Mouse (Mus musculus): ENCODE measurements around the gene Jam2. TPM values are rescaled to one million over a fixed set of nuclear protein-coding genes. Genes with fewer than 3 reads are reported as not detected.

The Jam2 gene
- polyA plus RNA-seq, 1 experiment = 4.1 TPM

GRCm38 (mm10) chr16:84795337-84795736, 21.4 kb downstream of the Jam2 start:
- no peak for TF ChIP-seq POLR2A (IDR thresholded peaks at IDR 0.05; ENCODE audit: control insufficient read depth, extremely low read depth, insufficient read depth, low read length, poor library complexity)
- no peak for TF ChIP-seq CTCF (IDR thresholded peaks at IDR 0.05; ENCODE audit: borderline replicate concordance, control insufficient read depth, extremely low read depth, insufficient read depth, low read length, poor library complexity)
- Histone ChIP-seq H3K4me3 (ENCODE audit: control insufficient read depth, insufficient read depth, low read length) (no peak overlapping the region), H3K27me3 (ENCODE audit: control insufficient read depth, insufficient read depth, low read length) (no peaks in the 10 kb centered on the region), H3K4me1 (replicated peaks; ENCODE audit: control insufficient read depth, insufficient read depth, low read length) (no peaks in the 10 kb centered on the region), H3K27ac (ENCODE audit: control insufficient read depth, insufficient read depth, low read length) (no peak overlapping the region), H3K36me3 (ENCODE audit: control insufficient read depth, insufficient read depth, low read length) (no peaks in the 10 kb centered on the region)
- DNase-seq = no peak
- 66% methylated on average over 3 of the region's 3 CpGs for WGBS

GRCm38 (mm10) chr16:84796678-84797077, 22.8 kb downstream of the Jam2 start:
- Histone ChIP-seq H3K27me3 (ENCODE audit: control insufficient read depth, insufficient read depth, low read length) (no peaks in the 10 kb centered on the region), H3K4me3 (ENCODE audit: control insufficient read depth, insufficient read depth, low read length) (no peak overlapping the region), H3K27ac (ENCODE audit: control insufficient read depth, insufficient read depth, low read length) (no peak overlapping the region), H3K36me3 (ENCODE audit: control insufficient read depth, insufficient read depth, low read length) (no peaks in the 10 kb centered on the region), H3K4me1 (replicated peaks; ENCODE audit: control insufficient read depth, insufficient read depth, low read length) (no peaks in the 10 kb centered on the region)
- 88% methylated on average over 9 of the region's 9 CpGs for WGBS
- TF ChIP-seq CTCF (IDR thresholded peaks at IDR 0.05; ENCODE audit: borderline replicate concordance, control insufficient read depth, extremely low read depth, insufficient read depth, low read length, poor library complexity) = no peak
- TF ChIP-seq POLR2A (IDR thresholded peaks at IDR 0.05; ENCODE audit: control insufficient read depth, extremely low read depth, insufficient read depth, low read length, poor library complexity) = no peak
- DNase-seq = no peak

- no peak overlapping the region for H3K27ac ChIP-seq (ENCODE audit: control insufficient read depth, insufficient read depth, low read length)
- TF ChIP-seq POLR2A (IDR thresholded peaks at IDR 0.05; ENCODE audit: control insufficient read depth, extremely low read depth, insufficient read depth, low read length, poor library complexity) (no peak), CTCF (IDR thresholded peaks at IDR 0.05; ENCODE audit: borderline replicate concordance, control insufficient read depth, extremely low read depth, insufficient read depth, low read length, poor library complexity) (no peak)
- 7% methylated on average over 2 of the region's 2 CpGs for WGBS
Observed at GRCm38 (mm10) chr16:84800038-84800437, 26.1 kb downstream of the Jam2 start.

GRCm38 (mm10) chr16:84802217-84802616, 28.3 kb downstream of the Jam2 start:
- H3K27me3 ChIP-seq (ENCODE audit: control insufficient read depth, insufficient read depth, low read length) = no peaks in the 10 kb centered on the region
- TF ChIP-seq CTCF (IDR thresholded peaks at IDR 0.05; ENCODE audit: borderline replicate concordance, control insufficient read depth, extremely low read depth, insufficient read depth, low read length, poor library complexity) (no peak), POLR2A (IDR thresholded peaks at IDR 0.05; ENCODE audit: control insufficient read depth, extremely low read depth, insufficient read depth, low read length, poor library complexity) (no peak)
- 25% methylated on average over 6 of the region's 6 CpGs for WGBS
- no peaks in the 10 kb centered on the region for H3K36me3 ChIP-seq (ENCODE audit: control insufficient read depth, insufficient read depth, low read length)
- H3K4me3 ChIP-seq (ENCODE audit: control insufficient read depth, insufficient read depth, low read length) = no peak overlapping the region
- DNase-seq = no peak
- H3K4me1 ChIP-seq (replicated peaks; ENCODE audit: control insufficient read depth, insufficient read depth, low read length) = no peaks in the 10 kb centered on the region
- H3K27ac ChIP-seq (ENCODE audit: control insufficient read depth, insufficient read depth, low read length) = no peak overlapping the region

More at GRCm38 (mm10) chr16:84800038-84800437, 26.1 kb downstream of the Jam2 start:
- no peak for DNase-seq
- H3K4me1 ChIP-seq (replicated peaks; ENCODE audit: control insufficient read depth, insufficient read depth, low read length) = no peaks in the 10 kb centered on the region
- no peak overlapping the region for H3K4me3 ChIP-seq (ENCODE audit: control insufficient read depth, insufficient read depth, low read length)
- no peaks in the 10 kb centered on the region for H3K36me3 ChIP-seq (ENCODE audit: control insufficient read depth, insufficient read depth, low read length)
- no peaks in the 10 kb centered on the region for H3K27me3 ChIP-seq (ENCODE audit: control insufficient read depth, insufficient read depth, low read length)

- TF ChIP-seq CTCF (IDR thresholded peaks at IDR 0.05; ENCODE audit: borderline replicate concordance, control insufficient read depth, extremely low read depth, insufficient read depth, low read length, poor library complexity) (no peak), POLR2A (IDR thresholded peaks at IDR 0.05; ENCODE audit: control insufficient read depth, extremely low read depth, insufficient read depth, low read length, poor library complexity) (no peak)
- no peak for DNase-seq
- WGBS = 54% methylated on average over 5 of the region's 5 CpGs
- Histone ChIP-seq H3K4me3 (ENCODE audit: control insufficient read depth, insufficient read depth, low read length) (no peak overlapping the region), H3K36me3 (ENCODE audit: control insufficient read depth, insufficient read depth, low read length) (no peaks in the 10 kb centered on the region), H3K27ac (ENCODE audit: control insufficient read depth, insufficient read depth, low read length) (no peak overlapping the region), H3K27me3 (ENCODE audit: control insufficient read depth, insufficient read depth, low read length) (no peaks in the 10 kb centered on the region), H3K4me1 (replicated peaks; ENCODE audit: control insufficient read depth, insufficient read depth, low read length) (no peaks in the 10 kb centered on the region)
Observed at GRCm38 (mm10) chr16:84804866-84805265, 30.9 kb downstream of the Jam2 start.

GRCm38 (mm10) chr16:84806175-84806574, 32.3 kb downstream of the Jam2 start:
- no peak for TF ChIP-seq POLR2A (IDR thresholded peaks at IDR 0.05; ENCODE audit: control insufficient read depth, extremely low read depth, insufficient read depth, low read length, poor library complexity)
- TF ChIP-seq CTCF (IDR thresholded peaks at IDR 0.05; ENCODE audit: borderline replicate concordance, control insufficient read depth, extremely low read depth, insufficient read depth, low read length, poor library complexity) = no peak
- no peak overlapping the region for H3K27ac ChIP-seq (ENCODE audit: control insufficient read depth, insufficient read depth, low read length)
- H3K27me3 ChIP-seq (ENCODE audit: control insufficient read depth, insufficient read depth, low read length) = no peaks in the 10 kb centered on the region
- H3K4me1 ChIP-seq (replicated peaks; ENCODE audit: control insufficient read depth, insufficient read depth, low read length) = no peaks in the 10 kb centered on the region
- 98% methylated on average over 3 of the region's 3 CpGs for WGBS
- no peak overlapping the region for H3K4me3 ChIP-seq (ENCODE audit: control insufficient read depth, insufficient read depth, low read length)
- no peaks in the 10 kb centered on the region for H3K36me3 ChIP-seq (ENCODE audit: control insufficient read depth, insufficient read depth, low read length)
- DNase-seq = no peak

- Histone ChIP-seq H3K27me3 (ENCODE audit: control insufficient read depth, insufficient read depth, low read length) (no peaks in the 10 kb centered on the region), H3K27ac (ENCODE audit: control insufficient read depth, insufficient read depth, low read length) (no peak overlapping the region), H3K36me3 (ENCODE audit: control insufficient read depth, insufficient read depth, low read length) (no peaks in the 10 kb centered on the region), H3K4me3 (ENCODE audit: control insufficient read depth, insufficient read depth, low read length) (no peak overlapping the region), H3K4me1 (replicated peaks; ENCODE audit: control insufficient read depth, insufficient read depth, low read length) (no peaks in the 10 kb centered on the region)
- TF ChIP-seq CTCF (IDR thresholded peaks at IDR 0.05; ENCODE audit: borderline replicate concordance, control insufficient read depth, extremely low read depth, insufficient read depth, low read length, poor library complexity) = no peak
- no peak for TF ChIP-seq POLR2A (IDR thresholded peaks at IDR 0.05; ENCODE audit: control insufficient read depth, extremely low read depth, insufficient read depth, low read length, poor library complexity)
- DNase-seq = no peak
- WGBS = 97% methylated on average over 7 of the region's 7 CpGs
Observed at GRCm38 (mm10) chr16:84807874-84808273, 34.0 kb downstream of the Jam2 start.

Data from thymus, adult 2 months (tissue).